Mouse (Mus musculus): ENCODE data around the gene Zc3h6. TPM values are rescaled to one million over a fixed set of nuclear protein-coding genes. Genes with fewer than 3 reads are reported as not detected.

The Zc3h6 gene
- polyA plus RNA-seq (2014; fragmentation: Illumina TruSeq; extraction: RNeasy Lipid Tissue Mini Kit (QIAGEN cat#74804); ENCODE audit: low replicate concordance): 5.0 TPM

DNA sequence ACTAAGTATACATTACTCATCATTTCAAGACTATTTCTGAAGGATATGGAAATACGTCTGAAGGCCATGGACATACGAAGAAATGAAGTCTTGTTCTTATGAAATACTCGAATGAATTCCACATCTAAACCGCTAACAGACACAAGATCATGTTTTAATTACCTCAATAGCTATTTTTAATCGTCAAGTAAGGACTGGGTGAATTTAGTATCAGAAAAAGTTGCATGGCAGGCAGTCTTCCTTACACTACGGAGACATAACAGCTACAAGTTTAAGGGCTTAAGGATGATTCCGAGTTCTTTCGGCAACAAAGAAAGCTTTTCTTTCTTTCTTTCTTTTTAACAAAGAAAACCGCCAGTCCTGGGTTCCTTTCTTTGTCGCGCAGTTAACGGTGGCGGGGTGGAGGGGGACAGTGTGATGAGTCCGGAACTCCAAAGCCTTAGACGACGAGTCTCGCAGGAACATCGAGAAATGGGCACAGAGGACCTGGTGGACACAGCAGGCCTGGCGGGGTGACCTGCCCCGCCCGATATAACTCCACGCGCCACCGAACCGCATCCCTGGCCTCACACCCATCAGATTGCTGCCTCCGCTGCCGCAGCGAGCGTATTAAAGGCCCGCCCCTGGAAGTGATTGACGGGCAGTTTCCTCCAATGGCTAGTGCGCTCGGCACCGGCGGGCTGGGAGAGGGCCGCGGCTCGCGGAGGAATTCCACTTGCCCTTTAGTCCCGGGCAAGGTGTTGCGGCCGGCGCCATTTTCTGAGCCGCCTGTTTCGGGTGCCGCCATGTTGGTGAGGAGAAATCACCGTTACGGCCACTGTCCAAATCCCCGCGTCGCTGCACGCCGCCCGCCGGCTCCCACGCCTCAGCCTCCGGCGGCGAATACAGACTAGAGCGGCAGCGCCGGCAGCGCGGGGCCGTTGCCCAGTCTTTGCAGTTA lies at the start of gene Zc3h6:
Gene Zc3h6 (plus strand): TSS at position 762 of the 940 bp plus-strand sequence.

GRCm38 (mm10) chr2:128943538-128944528 lies 23.4 kb upstream of the Zc3h6 start, which contains the start of gene Zc3h8:
Gene Zc3h8, minus strand, starts transcription at chr2:128944077.

DNA sequence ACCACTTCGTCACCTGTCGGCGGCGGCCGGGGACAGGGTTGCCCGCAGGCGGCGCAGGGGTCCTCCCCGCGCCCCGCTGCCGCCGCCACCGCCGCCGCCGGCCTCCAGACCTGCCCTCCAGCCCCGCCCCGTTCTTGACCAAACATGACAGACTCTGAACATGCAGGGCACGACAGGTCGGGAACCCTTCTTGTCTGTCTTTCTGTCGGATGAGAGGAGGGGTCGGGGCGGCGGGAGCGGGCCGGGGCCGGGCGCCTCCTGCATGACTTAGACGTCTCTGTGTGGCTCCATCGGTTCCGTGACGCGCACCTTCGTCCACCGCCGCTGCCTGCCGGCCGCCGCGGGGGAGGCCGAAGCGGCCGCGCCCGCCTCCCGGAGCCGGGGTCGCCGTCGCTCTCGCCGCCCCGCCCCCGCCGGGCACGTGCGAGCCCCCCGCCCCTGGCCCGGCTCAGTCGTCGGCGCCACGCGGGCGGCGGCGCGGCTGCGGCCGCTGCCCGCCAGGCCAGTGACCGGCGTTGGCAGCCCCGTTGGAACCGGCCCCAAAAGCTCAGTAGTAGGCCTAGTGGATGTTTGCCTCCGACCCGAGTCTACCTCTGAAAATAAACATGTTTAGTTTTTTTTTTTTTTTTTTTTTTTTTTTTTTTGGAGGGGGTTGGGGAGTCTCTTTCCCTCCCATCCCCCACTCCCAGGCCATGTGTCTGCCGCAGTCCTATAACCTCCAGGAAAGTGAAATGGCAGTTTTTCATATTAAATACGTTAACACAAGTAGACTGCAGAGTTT lies 649 bp downstream of the Zc3h6 start, which contains the start of gene Gm10762:
Gene Gm10762 (minus strand): TSS at position 65 of the 781 bp plus-strand sequence.

GRCm38 (mm10) chr2:129047811-129048210 lies 80.6 kb downstream of the Zc3h6 start, which contains the start of gene Vinac1:
Gene Vinac1, minus strand, starts transcription at chr2:129048172.

DNA sequence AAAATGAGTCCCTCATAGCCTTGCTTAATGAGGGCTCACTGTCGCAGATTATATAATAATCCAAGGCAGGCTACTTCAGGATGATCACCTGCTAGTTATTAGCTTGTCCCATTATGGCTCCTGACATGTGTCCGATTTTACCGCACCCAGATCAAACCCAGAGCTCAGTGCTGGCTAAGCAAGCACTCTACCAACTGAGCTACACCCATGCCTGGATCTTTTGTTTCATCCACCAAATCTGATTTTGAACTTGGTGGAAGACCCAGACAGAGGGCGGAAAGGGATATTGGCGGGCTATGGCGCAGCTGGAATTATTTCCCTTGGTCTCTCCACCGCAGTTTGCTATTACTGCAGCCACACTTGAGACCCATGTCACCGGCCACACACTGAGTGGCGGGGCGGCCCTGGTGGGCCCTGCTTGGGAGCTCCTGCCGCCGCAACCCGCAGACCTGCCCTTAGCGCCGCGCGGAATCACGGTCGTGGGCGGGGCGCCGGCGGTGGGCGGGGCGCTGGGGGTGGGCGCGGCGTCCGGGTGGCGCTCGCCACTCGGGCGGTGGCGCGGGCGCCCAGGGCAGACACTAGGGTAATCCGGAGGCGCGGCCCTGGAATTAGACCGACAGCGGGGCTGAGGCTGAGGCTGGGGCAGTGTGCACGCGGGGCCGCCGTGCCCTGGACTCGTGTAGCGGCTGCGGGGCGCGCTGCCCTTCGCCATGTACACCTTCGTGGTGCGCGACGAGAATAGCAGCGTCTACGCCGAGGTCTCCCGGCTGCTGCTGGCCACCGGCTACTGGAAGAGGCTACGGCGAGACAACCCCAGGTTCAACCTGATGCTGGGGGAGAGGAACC lies 98.5 kb downstream of the Zc3h6 start, which contains the start of gene Ttl:
Gene Ttl (plus strand): TSS at position 506 of the 846 bp plus-strand sequence.

Other genes with a start within 250 kb of the Zc3h6 start
- 106 TPM for gene Tmem87b, start 149.3 kb upstream of the Zc3h6 start, polyA plus RNA-seq (2014; fragmentation: Illumina TruSeq; extraction: RNeasy Lipid Tissue Mini Kit (QIAGEN cat#74804); ENCODE audit: low replicate concordance)
- gene Fbln7, start 104.4 kb upstream of the Zc3h6 start, polyA plus RNA-seq (2014; fragmentation: Illumina TruSeq; extraction: RNeasy Lipid Tissue Mini Kit (QIAGEN cat#74804); ENCODE audit: low replicate concordance): 2.2 TPM
- 6.3 TPM for gene Zc3h8, start 23.3 kb upstream of the Zc3h6 start, polyA plus RNA-seq (2014; fragmentation: Illumina TruSeq; extraction: RNeasy Lipid Tissue Mini Kit (QIAGEN cat#74804); ENCODE audit: low replicate concordance)
- 3.0 TPM for gene Gm10762, start 323 bp downstream of the Zc3h6 start, polyA plus RNA-seq (2014; fragmentation: Illumina TruSeq; extraction: RNeasy Lipid Tissue Mini Kit (QIAGEN cat#74804); ENCODE audit: low replicate concordance)
- gene Vinac1, start 80.8 kb downstream of the Zc3h6 start, polyA plus RNA-seq (2014; fragmentation: Illumina TruSeq; extraction: RNeasy Lipid Tissue Mini Kit (QIAGEN cat#74804); ENCODE audit: low replicate concordance): not detected
- gene Ttl, start 98.5 kb downstream of the Zc3h6 start, polyA plus RNA-seq (2014; fragmentation: Illumina TruSeq; extraction: RNeasy Lipid Tissue Mini Kit (QIAGEN cat#74804); ENCODE audit: low replicate concordance): 3.1 TPM
- 1.7 TPM for gene Polr1b, start 133.6 kb downstream of the Zc3h6 start, polyA plus RNA-seq (2014; fragmentation: Illumina TruSeq; extraction: RNeasy Lipid Tissue Mini Kit (QIAGEN cat#74804); ENCODE audit: low replicate concordance)
- 2.6 TPM for gene Chchd5, start 162.3 kb downstream of the Zc3h6 start, polyA plus RNA-seq (2014; fragmentation: Illumina TruSeq; extraction: RNeasy Lipid Tissue Mini Kit (QIAGEN cat#74804); ENCODE audit: low replicate concordance)
- 38.3 TPM for gene Slc20a1, start 231.4 kb downstream of the Zc3h6 start, polyA plus RNA-seq (2014; fragmentation: Illumina TruSeq; extraction: RNeasy Lipid Tissue Mini Kit (QIAGEN cat#74804); ENCODE audit: low replicate concordance)

All from small intestine, adult 10 weeks (tissue).